Comparison of ENCODE assay signal across 8 mouse cellular contexts in the genomic region with DNA sequence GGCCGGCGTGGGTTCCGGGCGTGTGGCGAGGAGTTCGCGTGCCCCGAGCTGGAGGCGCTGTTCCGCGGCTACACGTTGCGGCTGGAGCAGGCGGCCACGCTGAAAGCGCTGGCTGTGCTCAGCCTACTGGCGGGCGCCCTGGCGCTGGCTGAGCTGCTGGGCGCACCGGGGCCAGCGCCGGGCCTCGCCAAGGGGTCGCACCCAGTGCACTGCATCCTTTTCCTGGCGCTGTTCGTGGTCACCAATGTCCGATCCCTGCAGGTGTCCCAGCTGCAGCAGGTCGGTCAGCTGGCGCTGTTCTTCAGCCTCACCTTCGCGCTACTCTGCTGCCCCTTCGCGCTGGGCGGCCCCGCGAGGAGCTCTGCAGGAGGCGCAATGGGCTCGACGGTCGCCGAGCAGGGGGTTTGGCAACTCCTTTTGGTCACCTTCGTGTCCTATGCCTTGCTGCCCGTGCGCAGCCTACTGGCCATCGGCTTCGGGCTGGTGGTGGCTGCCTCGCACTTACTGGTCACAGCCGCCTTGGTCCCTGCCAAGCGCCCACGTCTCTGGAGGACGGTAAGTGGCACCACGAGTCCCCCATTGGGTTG. TPM values are rescaled to one million over a fixed set of nuclear protein-coding genes. Genes with fewer than 3 reads are reported as not detected.
A peak's percentile ranks its signal among the peaks of the same experiment; 100 is the strongest.
DNase-seq lines count a peak whose midpoint lies in the region; ATAC-seq and TF ChIP-seq lines count a peak whose summit lies in the region.

No protein-coding gene starts in this region.

- peaks cover 3% of the 10 kb centered on the region; the same call in 1 of the 2 replicates for H3K27me3 ChIP-seq in spleen, adult 2 months (ENCODE audit: control insufficient read depth, insufficient read depth, low read length)
- H3K27me3 ChIP-seq in midbrain, embryonic 16.5 days (ENCODE audit: control insufficient read depth, insufficient read depth, low read depth, low read length): no peaks in the 10 kb centered on the region

- 4% methylated on average over 53 of the region's 53 CpGs for WGBS in spleen, adult 2 months
- under 1% methylated on average over 45 of the region's 53 CpGs for WGBS in midbrain, embryonic 16.5 days

- TF ChIP-seq CTCF in spleen, adult 2 months (IDR thresholded peaks at IDR 0.05; ENCODE audit: extremely low read depth, insufficient read depth, insufficient read length, insufficient replicate concordance): no peak

- no peak for TF ChIP-seq POLR2A in spleen, adult 2 months (IDR thresholded peaks at IDR 0.05; ENCODE audit: low read depth, low read length)

- H3K9me3 ChIP-seq in midbrain, embryonic 16.5 days (replicated peaks; ENCODE audit: control insufficient read depth, low read length, poor library complexity, severe bottlenecking): no peaks in the 10 kb centered on the region

- ATAC-seq in midbrain, embryonic 16.5 days: peak; percentile 58

- H3K4me2 ChIP-seq in midbrain, embryonic 16.5 days (ENCODE audit: low read length): peak overlapping the region; percentile 82

- peak overlapping the region; percentile 78 for H3K9ac ChIP-seq in midbrain, embryonic 16.5 days (ENCODE audit: low read depth, low read length)

- no peak for DNase-seq in spleen, adult 2 months (ENCODE audit: low read depth in 1 of 2, low spot score in 2 of 2)
- no peak for DNase-seq in spleen, adult 18-20 months
- DNase-seq in cerebellum, postnatal 36 days: peak; percentile 57 to 60
- DNase-seq in heart, postnatal 10 days: peak; percentile 23 to 24
- peak; percentile 57 to 58 for DNase-seq in left cerebral cortex, postnatal 36 days (ENCODE audit: low spot score in 2 of 2)
- DNase-seq in urinary bladder, postnatal 4 days (ENCODE audit: low spot score in 2 of 2): no peak
- DNase-seq in thymus, postnatal 25 days: no peak

- peak overlapping the region; percentile 12; the same call in 1 of the 2 replicates for H3K4me3 ChIP-seq in spleen, adult 2 months (ENCODE audit: extremely low read depth, insufficient read depth, insufficient read length)
- peak overlapping the region; percentile 78 for H3K4me3 ChIP-seq in midbrain, embryonic 16.5 days (ENCODE audit: low read depth, low read length)

- no peaks in the 10 kb centered on the region for H3K4me1 ChIP-seq in spleen, adult 2 months (ENCODE audit: control insufficient read depth, insufficient read depth, insufficient read length)
- H3K4me1 ChIP-seq in midbrain, embryonic 16.5 days (ENCODE audit: control insufficient read depth, insufficient read depth, low read length): peaks cover 24% of the 10 kb centered on the region

- H3K36me3 ChIP-seq in spleen, adult 2 months (ENCODE audit: control insufficient read depth, insufficient read depth, low read length): no peaks in the 10 kb centered on the region
- no peaks in the 10 kb centered on the region for H3K36me3 ChIP-seq in midbrain, embryonic 16.5 days (ENCODE audit: control insufficient read depth, insufficient read depth, low read length)

- no peak overlapping the region for H3K27ac ChIP-seq in spleen, adult 2 months (ENCODE audit: insufficient read depth, low read length)
- peak overlapping the region; percentile 62 for H3K27ac ChIP-seq in midbrain, embryonic 16.5 days (ENCODE audit: low read length)

- intact Hi-C loops in heart, postnatal 10 days (cut with DNase I): no loop called here
- intact Hi-C loops in left cerebral cortex, postnatal 36 days (cut with DNase I): no loop called here

RNA-seq across cellular contexts. Expression of gene Adcy1, which starts 0.5 kb away (rescaled TPM):
- 1.2 and 3.0 TPM in 2 replicates for polyA plus RNA-seq in spleen, adult 2 months (2012; rRNA removed)
- total RNA-seq in heart, postnatal 10 days (2021): 1 to 10 TPM in 1 of 2 experiments, under 1 TPM in 1; 0.79 to 1.7 TPM
- 100 to 1,000 TPM; 264 to 305 TPM for total RNA-seq in left cerebral cortex, postnatal 36 days (2021)
- 9.9 and 10.9 TPM in 2 replicates for polyA plus RNA-seq in midbrain, embryonic 16.5 days (2015; fragmentation: Nextera tagmentation; extraction: Ambion mirVana)

Comparison
In these comparisons a context has a peak if more than half of its experiments do, and no peak if none do; other contexts are left out.
1. DNase-seq: peak in cerebellum, postnatal 36 days (2 of 2), heart, postnatal 10 days (2 of 2) and left cerebral cortex, postnatal 36 days (2 of 2); none in spleen, adult 2 months (0 of 2), spleen, adult 18-20 months (0 of 2), urinary bladder, postnatal 4 days (0 of 2) and thymus, postnatal 25 days (single experiment).
2. RNA of gene Adcy1, which starts 0.5 kb away (total RNA-seq): 264 to 305 TPM in left cerebral cortex, postnatal 36 days; 0.79 to 1.7 TPM in heart, postnatal 10 days; every median in the first group is over 10 times any median in the second.